Mouse (Mus musculus) layer of hippocampus, postnatal 10 days (tissue): ENCODE data around the gene Entpd3. TPM values are rescaled to one million over a fixed set of nuclear protein-coding genes. Genes with fewer than 3 reads are reported as not detected.

Source experiments
- DNase-seq, 2 experiments: peaks; one replicate each; pipeline ENCODE4 v3.0.0; 2021; ENCODE audit warnings: low spot score in 2 of 2
- total RNA-seq, 2 experiments: library from RNA; stranded (reverse); gene quantifications; 2 replicates each; pipeline ENCODE4 v1.2.3; 2021

Entpd3 gene
- total RNA-seq, 2 experiments from 2014 or later = 3.9 to 4.1 TPM

- DNase-seq = no peak
Observed at GRCm38 (mm10) chr9:120577706-120578405, 38.2 kb downstream of the Entpd3 start.

GRCm38 (mm10) chr9:120578701-120579100 lies 39.1 kb downstream of the Entpd3 start:
- no peak for DNase-seq

GRCm38 (mm10) chr9:120579808-120580207 lies 40.2 kb downstream of the Entpd3 start:
- no peak for DNase-seq

GRCm38 (mm10) chr9:120581941-120582618 lies 42.5 kb downstream of the Entpd3 start:
- DNase-seq = peak; percentile 28 to 36

- peak; percentile 90 for DNase-seq
Observed at GRCm38 (mm10) chr9:120582619-120583308, 43.1 kb downstream of the Entpd3 start.

GRCm38 (mm10) chr9:120583314-120583713 lies 43.7 kb downstream of the Entpd3 start:
- DNase-seq = no peak

GRCm38 (mm10) chr9:120586546-120586945 lies 46.9 kb downstream of the Entpd3 start:
- DNase-seq = peak; percentile 79 to 82

- peak; percentile 81 to 82 for DNase-seq
Observed at GRCm38 (mm10) chr9:120591490-120591889, 51.9 kb downstream of the Entpd3 start.

- DNase-seq = no peak
Observed at GRCm38 (mm10) chr9:120593383-120594101, 53.9 kb downstream of the Entpd3 start.

GRCm38 (mm10) chr9:120594839-120595238 lies 55.2 kb downstream of the Entpd3 start:
- DNase-seq = no peak

GRCm38 (mm10) chr9:120595306-120595705 lies 55.7 kb downstream of the Entpd3 start:
- no peak for DNase-seq

GRCm38 (mm10) chr9:120601488-120602171 lies 62.0 kb downstream of the Entpd3 start:
- peak; percentile 85 to 87 for DNase-seq

- peak in 1 of 2 experiments; percentile 51 for DNase-seq
Observed at GRCm38 (mm10) chr9:120602172-120602838, 62.7 kb downstream of the Entpd3 start.

GRCm38 (mm10) chr9:120602839-120603511 lies 63.4 kb downstream of the Entpd3 start:
- DNase-seq = peak; percentile 95 to 96

GRCm38 (mm10) chr9:120603512-120603908 lies 63.9 kb downstream of the Entpd3 start:
- DNase-seq = no peak

- DNase-seq = no peak
Observed at GRCm38 (mm10) chr9:120603956-120604355, 64.3 kb downstream of the Entpd3 start.

GRCm38 (mm10) chr9:120611055-120611454 lies 71.4 kb downstream of the Entpd3 start:
- DNase-seq = no peak

GRCm38 (mm10) chr9:120614059-120614458 lies 74.4 kb downstream of the Entpd3 start:
- no peak for DNase-seq
